Mouse (Mus musculus): ENCODE results near the gene C1qbp.

C1qbp gene

GRCm38 (mm10) chr11:70982557-70983228, at the start of gene C1qbp:
TSS of gene C1qbp (minus strand) at chr11:70983026.
- peak; percentile 92 for DNase-seq (ENCODE audit: extremely low spot score)

- no peak for DNase-seq (ENCODE audit: extremely low spot score)
Measured at GRCm38 (mm10) chr11:71032070-71032469, 49.2 kb upstream of the C1qbp start.

- DNase-seq (ENCODE audit: extremely low spot score) = no peak
Measured at GRCm38 (mm10) chr11:71029403-71030118, 46.7 kb upstream of the C1qbp start.

- no peak for DNase-seq (ENCODE audit: extremely low spot score)
Measured at GRCm38 (mm10) chr11:71028280-71028679, 45.5 kb upstream of the C1qbp start.

- peak; percentile 95 for DNase-seq (ENCODE audit: extremely low spot score)
Measured at GRCm38 (mm10) chr11:71019201-71020068, 36.6 kb upstream of the C1qbp start, which contains the start of the genes Mis12 and Derl2. TSS of gene Mis12 (plus strand) at chr11:71019611. TSS of gene Derl2 (minus strand) at chr11:71019841.

GRCm38 (mm10) chr11:71018416-71019200, 35.8 kb upstream of the C1qbp start:
- no peak for DNase-seq (ENCODE audit: extremely low spot score)

- DNase-seq (ENCODE audit: extremely low spot score) = no peak
Measured at GRCm38 (mm10) chr11:71017051-71017450, 34.2 kb upstream of the C1qbp start.

- DNase-seq (ENCODE audit: extremely low spot score) = no peak
Measured at GRCm38 (mm10) chr11:71012743-71013142, 29.9 kb upstream of the C1qbp start.

GRCm38 (mm10) chr11:71008321-71008720, 25.5 kb upstream of the C1qbp start:
- DNase-seq (ENCODE audit: extremely low spot score) = no peak

GRCm38 (mm10) chr11:71007831-71008230, 25.0 kb upstream of the C1qbp start:
- no peak for DNase-seq (ENCODE audit: extremely low spot score)

- DNase-seq (ENCODE audit: extremely low spot score) = no peak
Measured at GRCm38 (mm10) chr11:71007026-71007425, 24.2 kb upstream of the C1qbp start.

GRCm38 (mm10) chr11:71005046-71005445, 22.2 kb upstream of the C1qbp start:
- DNase-seq (ENCODE audit: extremely low spot score) = no peak

- peak; percentile 99 for DNase-seq (ENCODE audit: extremely low spot score)
Measured at GRCm38 (mm10) chr11:71004316-71004773, 21.5 kb upstream of the C1qbp start, which contains the start of gene Dhx33. TSS of gene Dhx33 (minus strand) at chr11:71004437.

- no peak for DNase-seq (ENCODE audit: extremely low spot score)
Measured at GRCm38 (mm10) chr11:71003611-71004315, 20.9 kb upstream of the C1qbp start.

GRCm38 (mm10) chr11:71001167-71001566, 18.3 kb upstream of the C1qbp start:
- no peak for DNase-seq (ENCODE audit: extremely low spot score)

- DNase-seq (ENCODE audit: extremely low spot score) = no peak
Measured at GRCm38 (mm10) chr11:70982030-70982429, 796 bp downstream of the C1qbp start.

- no peak for DNase-seq (ENCODE audit: extremely low spot score)
Measured at GRCm38 (mm10) chr11:70980751-70981510, 1.9 kb downstream of the C1qbp start.

- no peak for DNase-seq (ENCODE audit: extremely low spot score)
Measured at GRCm38 (mm10) chr11:70980232-70980631, 2.6 kb downstream of the C1qbp start.

GRCm38 (mm10) chr11:70977293-70977692, 5.5 kb downstream of the C1qbp start:
- no peak for DNase-seq (ENCODE audit: extremely low spot score)

GRCm38 (mm10) chr11:70975193-70975592, 7.6 kb downstream of the C1qbp start:
- no peak for DNase-seq (ENCODE audit: extremely low spot score)
